Mouse (Mus musculus) ES-E14 (cell line): ENCODE measurements at regions not wholly inside any gene's neighbourhood (a gene's known extent, or its start where the extent isn't known, plus 50 kb on each side); places are given as distances from the start of the nearest gene placed in this dataset.

Source experiments
- CHD2 ChIP-seq: IDR thresholded peaks from 2 replicates; pipeline ENCODE4 v1.6.1; 2014; ENCODE audit warnings: mild to moderate bottlenecking, low read depth, low read length, inconsistent platforms
- MAFK ChIP-seq: IDR thresholded peaks from 2 replicates; pipeline ENCODE4 v1.6.1; 2014; ENCODE audit warnings: mild to moderate bottlenecking, low read depth, low read length, inconsistent platforms; ENCODE audit not compliant: insufficient read depth

DNA sequence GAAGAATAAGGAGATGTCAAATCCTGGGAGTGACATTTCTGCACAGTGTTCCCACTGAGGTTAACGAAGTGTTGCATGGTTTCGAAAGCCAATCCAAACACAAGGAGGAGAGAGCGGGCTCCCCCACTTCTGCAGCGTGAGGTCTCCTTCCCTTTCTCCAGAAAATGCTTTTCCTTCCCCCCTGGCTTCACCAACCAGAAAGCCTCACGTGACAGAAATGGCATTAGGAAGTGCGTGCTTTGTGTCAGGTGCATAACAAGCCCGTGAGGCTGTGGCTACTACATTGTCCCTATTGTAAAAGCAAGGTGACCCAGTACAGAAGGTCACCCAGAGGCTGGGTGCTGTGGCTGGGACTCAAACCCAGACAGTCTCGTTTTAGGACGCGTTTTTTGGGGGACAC is 260.2 kb upstream of the Sall1 start:
- TF ChIP-seq CHD2, result no peak
- no peak for TF ChIP-seq MAFK
